Mouse (Mus musculus): Measurements from ENCODE around the gene Actl11.

DNA sequence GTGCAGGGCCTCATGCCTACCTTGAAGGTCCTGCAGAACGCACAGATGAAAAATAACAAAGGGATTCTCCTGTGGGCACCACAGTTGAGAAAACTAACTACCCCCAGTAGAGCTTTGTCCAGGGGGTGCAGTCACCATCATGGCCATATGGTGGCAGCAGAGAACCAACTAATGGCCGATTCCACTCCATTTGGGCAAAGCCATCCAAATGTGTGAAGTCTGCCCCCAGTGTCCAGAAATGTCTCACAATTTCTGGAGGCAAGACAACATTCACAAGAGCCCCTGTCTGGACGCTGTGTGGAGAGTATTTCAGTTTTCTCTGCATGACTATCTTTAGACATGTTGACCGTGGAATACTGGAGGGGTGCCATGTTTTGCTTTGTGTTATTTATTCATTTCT is 23.5 kb upstream of the Actl11 start:
- TF ChIP-seq GATA1 (IDR thresholded peaks at IDR 0.05; ENCODE audit: borderline replicate concordance, low read length): no peak
- TF ChIP-seq FLI1 (IDR thresholded peaks at IDR 0.05; ENCODE audit: low read length): no peak

Measured in megakaryocyte, embryonic 14.5 days (primary cell).